Mouse (Mus musculus) lung, postnatal 0 days (tissue): ENCODE data around the gene Fdx1l.
A peak's percentile ranks its signal among the peaks of the same experiment; 100 is the strongest.

Experiments used
- CTCF ChIP-seq: IDR thresholded peaks from 2 replicates; pipeline ENCODE4 v1.5.1; 2016; ENCODE audit warnings: antibody characterized with exemption, mild to moderate bottlenecking
- EP300 ChIP-seq: IDR thresholded peaks from 2 replicates; pipeline ENCODE4 v1.6.1; 2016; ENCODE audit warnings: antibody characterized with exemption, mild to moderate bottlenecking, control low read depth

DNA sequence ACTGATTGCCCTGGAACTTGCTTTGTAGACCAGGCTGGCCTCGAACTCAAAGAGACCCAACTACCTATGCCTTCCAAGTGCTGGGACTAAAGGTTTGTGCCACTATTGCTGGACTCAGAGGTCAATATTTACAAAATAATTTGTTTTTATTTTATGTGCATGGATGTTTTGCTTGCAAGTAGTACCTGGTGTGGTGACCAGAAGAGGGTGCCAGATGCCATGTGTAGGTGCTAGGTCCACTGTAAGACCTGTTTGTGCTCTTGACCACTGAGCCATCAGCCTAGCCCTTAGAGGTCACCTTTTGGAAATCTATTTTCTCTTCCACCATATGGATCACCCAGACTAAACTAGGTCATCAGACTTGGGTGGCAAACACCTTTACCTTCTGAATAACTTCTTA lies 50.7 kb downstream of the Fdx1l start:
- TF ChIP-seq CTCF (peak; percentile 38), EP300 (no peak)
